Mouse (Mus musculus) embryonic fibroblast, embryonic 13.5 days (primary cell): ENCODE results near the gene Hgd.

ENCODE experiments used
- CTCF ChIP-seq: IDR thresholded peaks from 2 replicates; pipeline ENCODE4 v1.5.1; 2011; ENCODE audit warnings: mild to moderate bottlenecking, control low read depth, low read length, moderate library complexity, borderline replicate concordance; ENCODE audit not compliant: insufficient read depth
- POLR2A ChIP-seq: IDR thresholded peaks from 2 replicates; pipeline ENCODE4 v1.6.1; 2011; ENCODE audit warnings: low read depth, mild to moderate bottlenecking, control low read depth, low read length, moderate library complexity

DNA sequence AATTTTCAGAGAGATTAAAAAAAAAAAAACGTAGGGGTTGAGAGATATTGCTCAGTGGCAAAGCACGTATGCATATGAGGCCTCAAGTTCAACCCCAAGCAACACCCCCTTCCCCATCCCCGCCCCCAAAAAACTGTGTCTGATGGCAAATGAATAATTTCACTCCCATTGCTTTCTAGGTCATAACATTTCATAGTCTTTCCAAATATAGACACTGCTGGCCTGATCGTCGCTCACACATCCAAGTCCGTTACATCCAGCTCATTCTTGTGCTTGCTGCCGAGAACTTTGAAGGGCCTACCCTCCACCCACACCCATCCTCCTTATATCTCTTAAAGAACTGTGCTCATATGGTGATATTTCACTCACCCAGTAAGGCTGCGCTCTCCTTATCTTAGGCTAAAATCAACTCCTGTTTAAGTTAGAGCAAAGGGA lies 5.2 kb downstream of the Hgd start:
- TF ChIP-seq CTCF (no peak), POLR2A (no peak)
